Mouse (Mus musculus) liver, adult 2 months (tissue): ENCODE results near the gene Atat1. TPM values are rescaled to one million over a fixed set of nuclear protein-coding genes. Genes with fewer than 3 reads are reported as not detected.

ENCODE experiments used
- DNase-seq: peaks from one replicate; pipeline ENCODE4 v3.0.0-alpha.2; 2011; ENCODE audit warnings: low read depth, low spot score; ENCODE audit errors: extremely low read depth
- H3K27ac ChIP-seq: fragments of 200-500 bp; replicated peaks from 2 replicates; pipeline ENCODE4 v1.5.1; 2012; ENCODE audit warnings: low read depth, mild to moderate bottlenecking, control low read depth, inconsistent platforms, low read length; ENCODE audit not compliant: insufficient read depth
- H3K27me3 ChIP-seq: fragments of 200-500 bp; 2 replicates; pipeline ENCODE4 v1.6.1; 2012; ENCODE audit warnings: mild to moderate bottlenecking, moderate library complexity, low read length, inconsistent platforms; ENCODE audit not compliant: control insufficient read depth, insufficient read depth
- H3K36me3 ChIP-seq: fragments of 200-500 bp; 2 replicates; pipeline ENCODE4 v1.6.1; 2012; ENCODE audit warnings: low read length, inconsistent platforms; ENCODE audit not compliant: control insufficient read depth, insufficient read depth
- H3K4me1 ChIP-seq: fragments of 200-500 bp; 2 replicates; pipeline ENCODE4 v1.6.1; 2011; ENCODE audit warnings: low read length; ENCODE audit not compliant: control insufficient read depth, insufficient read depth
- H3K4me3 ChIP-seq: fragments of 200-500 bp; 2 replicates; pipeline ENCODE4 v1.5.1; 2011; ENCODE audit warnings: low read depth, mild to moderate bottlenecking, control low read depth, low read length, moderate library complexity; ENCODE audit not compliant: insufficient read depth
- H3K79me2 ChIP-seq: fragments of 200-500 bp; 2 replicates; pipeline ENCODE4 v1.6.1; 2012; ENCODE audit warnings: inconsistent platforms, mild to moderate bottlenecking, low read length, moderate library complexity; ENCODE audit not compliant: control insufficient read depth, insufficient read depth
- H3K9ac ChIP-seq: fragments of 200-500 bp; 2 replicates; pipeline ENCODE4 v1.6.1; 2012; ENCODE audit warnings: low read depth, mild to moderate bottlenecking, control low read depth, inconsistent platforms, low read length
- CTCF ChIP-seq: fragments of 200-500 bp; IDR thresholded peaks from 2 replicates; pipeline ENCODE4 v1.5.1; 2011; ENCODE audit warnings: low read depth, low read length, control low read depth
- POLR2A ChIP-seq: fragments of 200-500 bp; IDR thresholded peaks from 2 replicates; pipeline ENCODE4 v1.6.1; 2011; ENCODE audit warnings: low read length, control low read depth; ENCODE audit not compliant: insufficient read depth; ENCODE audit errors: extremely low read depth
- WGBS: fragments of 180-500 bp; shearing (Covaris S2); methylation state at CpG from one replicate; pipeline ENCODE4 v1.1.7; 2018; 5-methylcytosine and 5-hydroxymethylcytosine counted together
- polyA plus RNA-seq: library from polyadenylated mRNA; depleted of rRNA; stranded (reverse); fragments of >200 nt; gene quantifications from 2 replicates; pipeline ENCODE4 v1.2.3, GENCODE M21; 2012
- total RNA-seq: library from RNA; depleted of rRNA; stranded (reverse); fragments of >200 nt; gene quantifications from 2 replicates; pipeline ENCODE4 v1.2.3, GENCODE M21; 2014

Gene Atat1
- total and polyA plus RNA-seq, 2 experiments, result 12.1 to 47.5 TPM

DNA sequence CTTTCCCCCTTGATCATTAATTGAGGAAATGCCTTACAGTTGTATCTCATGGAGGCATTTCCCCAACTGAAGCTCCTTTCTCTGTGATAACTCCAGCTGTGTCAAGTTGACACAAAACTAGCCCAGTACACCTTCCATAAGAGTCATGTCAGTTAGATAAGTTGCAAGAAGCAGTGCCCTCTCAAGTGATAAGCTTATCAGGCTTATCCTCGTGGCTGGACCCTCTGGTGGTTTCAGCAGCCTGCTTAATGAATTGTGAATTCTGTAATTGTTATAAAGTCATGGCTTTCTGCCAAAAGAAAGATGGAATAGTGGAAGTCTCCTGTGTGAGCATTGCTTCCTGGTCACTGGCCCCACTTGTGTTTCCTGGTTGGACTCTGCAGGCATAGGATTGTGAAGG lies 17.6 kb upstream of the Atat1 start:
- DNase-seq, result no peak
- Histone ChIP-seq H3K9ac (no peak overlapping the region), H3K4me3 (no peak overlapping the region), H3K79me2 (no peaks in the 10 kb centered on the region; the same call in 1 of the 2 replicates), H3K4me1 (peaks cover 4% of the 10 kb centered on the region), H3K27ac (no peak overlapping the region), H3K27me3 (no peaks in the 10 kb centered on the region), H3K36me3 (peaks cover 67% of the 10 kb centered on the region)
- no peak for TF ChIP-seq POLR2A
- no peak for TF ChIP-seq CTCF
- 68% methylated on average over 1 of the region's 1 CpGs for WGBS

DNA sequence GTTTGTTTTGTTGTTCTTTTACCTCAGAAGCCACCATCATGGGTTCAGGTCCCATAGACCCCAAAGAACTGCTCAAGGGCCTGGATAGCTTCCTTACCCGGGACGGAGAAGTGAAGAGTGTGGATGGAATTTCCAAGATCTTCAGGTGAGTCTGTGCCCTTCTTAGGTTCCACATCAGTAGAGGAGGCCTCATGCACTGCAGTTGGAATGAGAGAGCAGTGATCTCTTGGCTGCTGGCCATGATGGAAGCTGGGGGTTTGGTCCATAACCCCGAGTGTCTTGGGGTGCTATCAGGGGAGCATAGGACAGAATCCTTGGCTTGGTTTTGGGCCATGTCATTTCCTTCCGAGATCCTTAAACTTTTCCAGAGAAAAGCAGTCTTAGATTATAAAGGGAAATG lies 13.4 kb upstream of the Atat1 start:
- no peak overlapping the region for H3K27ac ChIP-seq
- 75% methylated on average over 4 of the region's 4 CpGs for WGBS
- TF ChIP-seq POLR2A (no peak), CTCF (no peak)
- H3K79me2 ChIP-seq, result no peaks in the 10 kb centered on the region; the same call in 1 of the 2 replicates
- H3K27me3 ChIP-seq, result no peaks in the 10 kb centered on the region
- H3K9ac ChIP-seq, result peak overlapping the region; percentile 28; the same call in 1 of the 2 replicates
- peaks cover 49% of the 10 kb centered on the region for H3K36me3 ChIP-seq
- peaks cover 17% of the 10 kb centered on the region for H3K4me1 ChIP-seq
- no peak for DNase-seq
- no peak overlapping the region for H3K4me3 ChIP-seq

DNA sequence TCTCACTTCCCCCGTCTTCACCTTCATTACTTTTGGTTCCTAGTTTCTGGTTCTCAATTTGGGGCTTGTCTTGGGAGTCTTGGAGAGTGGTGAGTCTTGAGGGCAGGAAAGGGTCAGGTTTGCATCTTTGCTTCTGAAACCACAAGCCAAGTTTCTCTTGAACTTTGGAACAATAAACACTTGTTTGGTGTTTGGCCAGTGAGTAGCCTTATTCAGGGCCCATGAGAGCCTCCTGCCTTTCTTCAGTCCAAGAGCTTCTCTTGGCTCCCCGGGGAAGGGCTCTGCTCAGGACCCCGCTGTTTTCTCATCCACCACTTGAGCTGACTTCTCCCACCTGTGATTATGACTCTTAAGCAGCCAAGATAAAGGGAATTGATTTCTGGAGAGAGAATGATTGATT lies 12.7 kb upstream of the Atat1 start:
- Histone ChIP-seq H3K9ac (no peak overlapping the region), H3K36me3 (peaks cover 46% of the 10 kb centered on the region), H3K4me3 (no peak overlapping the region), H3K27me3 (no peaks in the 10 kb centered on the region), H3K79me2 (no peaks in the 10 kb centered on the region; the same call in 1 of the 2 replicates), H3K27ac (peak overlapping the region; percentile 31; the same call in 1 of the 2 replicates), H3K4me1 (peaks cover 17% of the 10 kb centered on the region)
- TF ChIP-seq CTCF (no peak), POLR2A (no peak)
- WGBS, result 51% methylated on average over 3 of the region's 3 CpGs
- peak; percentile 83 for DNase-seq

DNA sequence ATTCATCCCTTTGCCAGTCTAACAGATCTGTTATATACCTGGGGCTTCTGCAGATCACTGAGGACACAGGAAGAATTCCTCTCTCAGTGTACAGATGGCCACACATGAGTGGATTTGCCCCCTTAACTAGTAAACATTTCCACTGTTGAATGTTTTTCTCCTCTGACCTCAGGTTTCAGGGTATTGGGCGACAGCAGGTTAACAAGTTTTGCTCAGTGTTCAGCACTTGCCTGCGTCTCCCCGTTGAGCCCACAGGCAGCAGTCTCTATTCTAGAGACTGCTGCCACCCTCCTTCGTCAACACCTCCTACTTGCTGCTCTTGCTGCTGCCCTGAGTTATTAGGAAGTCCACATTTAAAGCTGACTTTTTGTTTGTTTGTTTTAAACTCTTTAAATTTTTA lies 11.8 kb upstream of the Atat1 start:
- Histone ChIP-seq H3K4me3 (no peak overlapping the region), H3K27me3 (no peaks in the 10 kb centered on the region), H3K27ac (no peak overlapping the region), H3K4me1 (peaks cover 17% of the 10 kb centered on the region), H3K36me3 (peaks cover 47% of the 10 kb centered on the region), H3K9ac (no peak overlapping the region), H3K79me2 (no peaks in the 10 kb centered on the region; the same call in 1 of the 2 replicates)
- no peak for TF ChIP-seq CTCF
- TF ChIP-seq POLR2A, result no peak
- WGBS, result 32% methylated on average over 4 of the region's 4 CpGs
- no peak for DNase-seq

DNA sequence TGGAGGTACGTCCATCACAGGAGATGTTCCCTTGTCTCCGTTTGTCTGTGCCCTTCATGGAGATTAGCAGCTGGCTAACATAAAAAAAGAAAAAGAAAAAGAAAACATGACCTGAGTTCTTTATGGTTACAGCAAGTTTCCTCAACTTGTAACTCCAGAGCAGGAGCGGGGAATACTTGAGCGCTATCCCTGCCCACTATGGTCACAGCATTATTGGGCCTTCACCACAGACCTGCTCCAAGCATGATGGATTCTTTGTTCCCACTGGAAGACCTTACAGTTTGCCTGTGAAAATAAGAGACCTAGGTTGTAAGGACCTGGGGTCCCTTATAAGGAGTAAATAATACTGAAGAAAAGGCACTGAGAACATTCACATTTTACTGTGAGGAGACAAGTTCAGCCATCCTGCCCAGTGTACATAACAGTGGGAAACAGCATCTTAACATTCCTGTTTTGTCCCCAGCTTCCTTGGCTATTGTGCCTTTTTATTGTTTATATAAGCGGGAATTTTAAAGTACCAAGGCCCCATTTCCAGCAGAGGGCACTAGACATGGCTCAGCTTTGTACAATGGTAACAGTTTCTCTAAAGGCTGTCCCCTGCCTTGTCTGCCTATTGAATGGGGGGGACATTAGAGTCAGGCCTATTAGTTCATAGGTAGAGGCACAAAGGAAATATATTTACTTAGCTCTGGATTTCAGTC lies 11.1 kb upstream of the Atat1 start:
- Histone ChIP-seq H3K4me1 (peaks cover 17% of the 10 kb centered on the region), H3K27me3 (no peaks in the 10 kb centered on the region), H3K36me3 (peaks cover 40% of the 10 kb centered on the region), H3K4me3 (no peak overlapping the region), H3K9ac (no peak overlapping the region), H3K79me2 (no peaks in the 10 kb centered on the region; the same call in 1 of the 2 replicates), H3K27ac (peak overlapping the region; percentile 24; the same call in 1 of the 2 replicates)
- WGBS, result 65% methylated on average over 5 of the region's 5 CpGs
- DNase-seq, result peak; percentile 65
- peak; percentile 34 for TF ChIP-seq CTCF
- no peak for TF ChIP-seq POLR2A

DNA sequence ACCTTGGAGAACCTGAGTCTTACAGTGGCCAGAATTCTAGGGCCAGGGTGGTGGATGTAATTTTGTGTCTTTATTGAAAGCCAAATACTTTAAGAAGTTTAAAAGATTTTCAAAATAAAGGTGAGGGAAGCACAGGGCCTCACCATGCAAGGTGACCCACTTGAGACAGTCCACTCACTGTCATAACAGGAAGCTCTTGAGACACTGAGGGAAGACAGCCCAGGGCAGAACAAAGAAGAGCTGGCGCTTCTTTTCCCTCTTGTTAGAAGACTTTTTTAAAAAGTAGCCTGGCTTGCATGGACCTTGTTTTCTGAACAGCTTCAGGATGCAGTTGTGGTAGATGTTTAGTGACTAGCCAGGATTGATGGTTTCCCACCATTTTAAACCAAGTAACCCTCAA lies 10.5 kb upstream of the Atat1 start:
- Histone ChIP-seq H3K4me1 (peaks cover 17% of the 10 kb centered on the region), H3K4me3 (no peak overlapping the region), H3K27ac (no peak overlapping the region; the same call in 1 of the 2 replicates), H3K9ac (no peak overlapping the region), H3K79me2 (no peaks in the 10 kb centered on the region; the same call in 1 of the 2 replicates), H3K27me3 (no peaks in the 10 kb centered on the region), H3K36me3 (peaks cover 35% of the 10 kb centered on the region)
- DNase-seq, result peak; percentile 43
- WGBS, result 67% methylated on average over 1 of the region's 1 CpGs
- TF ChIP-seq CTCF (no peak), POLR2A (no peak)
